Mouse (Mus musculus) stomach, postnatal 0 days (tissue): ENCODE measurements at regions not wholly inside any gene's neighbourhood (a gene's known extent, or its start where the extent isn't known, plus 50 kb on each side); places are given as distances from the start of the nearest gene placed in this dataset.

Experiments
- CTCF ChIP-seq: IDR thresholded peaks from 2 replicates; pipeline ENCODE4 v1.5.1; 2016; ENCODE audit warnings: antibody characterized with exemption, low read depth, mild to moderate bottlenecking, moderate library complexity
- EP300 ChIP-seq: optimal IDR thresholded peaks from 2 replicates; pipeline ENCODE3; 2016; ENCODE audit warnings: antibody characterized with exemption

DNA sequence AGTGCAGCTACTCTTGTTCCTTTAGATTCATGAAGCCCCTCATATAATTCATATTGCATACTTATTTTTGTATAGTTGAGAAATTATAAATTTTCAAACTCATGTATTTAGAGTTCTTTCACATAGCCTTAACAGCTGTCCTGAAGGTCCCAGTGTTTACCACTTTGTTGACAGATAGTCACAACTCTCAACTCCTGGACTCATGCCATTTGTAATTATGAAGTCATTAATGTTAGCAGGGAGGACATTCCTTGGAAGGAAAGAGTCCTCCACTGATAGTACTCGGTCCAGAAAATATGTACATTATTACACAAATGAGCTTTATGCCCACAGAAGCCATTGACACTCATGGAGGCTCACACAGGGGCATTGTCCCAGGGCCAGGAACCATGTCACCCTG is 224.3 kb upstream of the Tbc1d2b start:
- TF ChIP-seq CTCF: no peak
- TF ChIP-seq EP300: no peak
